Mouse (Mus musculus) myocyte (in vitro differentiated cells): ENCODE data around the gene Slc25a39. TPM values are rescaled to one million over a fixed set of nuclear protein-coding genes. Genes with fewer than 3 reads are reported as not detected.

Source experiments
- H3K27me3 ChIP-seq: one replicate; pipeline ENCODE4 v1.6.1; 2011; ENCODE audit not compliant: control insufficient read depth, insufficient read depth, insufficient read length
- H3K36me3 ChIP-seq: one replicate; pipeline ENCODE4 v1.6.1; 2011; ENCODE audit not compliant: control insufficient read depth, insufficient read depth
- H3K4me2 ChIP-seq: one replicate; pipeline ENCODE4 v1.6.1; 2011; ENCODE audit warnings: low read depth, control low read depth
- H3K4me3 ChIP-seq: one replicate; pipeline ENCODE4 v1.5.1; 2011; ENCODE audit warnings: mild to moderate bottlenecking, control low read depth, moderate library complexity
- H3K79me2 ChIP-seq: one replicate; pipeline ENCODE4 v1.6.1; 2011; ENCODE audit not compliant: control insufficient read depth, insufficient read depth
- H3ac ChIP-seq: one replicate; pipeline ENCODE4 v1.6.1; 2011; ENCODE audit not compliant: control insufficient read depth, insufficient read length
- CEBPB ChIP-seq: IDR thresholded peaks from 2 replicates; pipeline ENCODE4 v1.6.1; 2011; ENCODE audit warnings: mild to moderate bottlenecking, moderate library complexity; ENCODE audit not compliant: poor library complexity, insufficient read depth, severe bottlenecking
- E2F4 ChIP-seq: IDR thresholded peaks from one replicate; pipeline ENCODE4 v1.6.1; 2011; ENCODE audit warnings: mild to moderate bottlenecking, control low read depth, moderate library complexity; ENCODE audit not compliant: insufficient read depth
- MAX ChIP-seq: IDR thresholded peaks from one replicate; pipeline ENCODE4 v1.6.1; 2011; ENCODE audit warnings: low read depth, mild to moderate bottlenecking, control low read depth
- MYOD1 ChIP-seq, 3 experiments: IDR thresholded peaks; one replicate each; pipeline ENCODE4 v1.6.1; 2011; ENCODE audit warnings: control low read depth in 2 of 3, low read depth in 2 of 3, mild to moderate bottlenecking in 2 of 3, moderate library complexity in 1 of 3; ENCODE audit not compliant: insufficient read length in 2 of 3, control insufficient read depth in 1 of 3
- MYOG ChIP-seq, 3 experiments: IDR thresholded peaks; one replicate each; pipeline ENCODE4 v1.6.1; 2011; ENCODE audit warnings: control low read depth in 2 of 3, low read depth in 2 of 3, mild to moderate bottlenecking in 2 of 3; ENCODE audit not compliant: insufficient read length in 2 of 3, control insufficient read depth in 1 of 3, insufficient read depth in 1 of 3
- POLR2A ChIP-seq: IDR thresholded peaks from one replicate; pipeline ENCODE4 v1.6.1; 2011; ENCODE audit warnings: low read depth, mild to moderate bottlenecking, control low read depth, moderate library complexity; ENCODE audit not compliant: insufficient read length
- POLR2AphosphoS2 ChIP-seq: IDR thresholded peaks from one replicate; pipeline ENCODE4 v1.6.1; 2011; ENCODE audit warnings: low read depth, control low read depth; ENCODE audit not compliant: insufficient read length
- REST ChIP-seq: IDR thresholded peaks from one replicate; pipeline ENCODE4 v1.6.1; 2011; ENCODE audit warnings: mild to moderate bottlenecking, control low read depth, moderate library complexity; ENCODE audit not compliant: insufficient read depth, insufficient read length
- SRF ChIP-seq: IDR thresholded peaks from one replicate; pipeline ENCODE4 v1.6.1; 2011; ENCODE audit warnings: low read depth; ENCODE audit not compliant: control insufficient read depth, insufficient read length
- TCF12 ChIP-seq: IDR thresholded peaks from one replicate; pipeline ENCODE4 v1.6.1; 2011; ENCODE audit warnings: mild to moderate bottlenecking, control low read depth; ENCODE audit not compliant: poor library complexity, insufficient read depth, severe bottlenecking
- TCF3 ChIP-seq: IDR thresholded peaks from one replicate; pipeline ENCODE4 v1.6.1; 2011; ENCODE audit warnings: low read depth, control low read depth; ENCODE audit not compliant: insufficient read length
- USF1 ChIP-seq: IDR thresholded peaks from one replicate; pipeline ENCODE4 v1.6.1; 2011; ENCODE audit warnings: low read depth, mild to moderate bottlenecking, control low read depth, moderate library complexity
- polyA plus RNA-seq: library from polyadenylated mRNA; unstranded; fragments of >200 nt; fragmentation: generic; extraction: Trizol; gene quantifications from one replicate; pipeline ENCODE4 v1.2.1, GENCODE M21; 2012; ENCODE audit warnings: missing spikeins

Gene Slc25a39
- polyA plus RNA-seq, 1 experiment: 274 TPM

DNA sequence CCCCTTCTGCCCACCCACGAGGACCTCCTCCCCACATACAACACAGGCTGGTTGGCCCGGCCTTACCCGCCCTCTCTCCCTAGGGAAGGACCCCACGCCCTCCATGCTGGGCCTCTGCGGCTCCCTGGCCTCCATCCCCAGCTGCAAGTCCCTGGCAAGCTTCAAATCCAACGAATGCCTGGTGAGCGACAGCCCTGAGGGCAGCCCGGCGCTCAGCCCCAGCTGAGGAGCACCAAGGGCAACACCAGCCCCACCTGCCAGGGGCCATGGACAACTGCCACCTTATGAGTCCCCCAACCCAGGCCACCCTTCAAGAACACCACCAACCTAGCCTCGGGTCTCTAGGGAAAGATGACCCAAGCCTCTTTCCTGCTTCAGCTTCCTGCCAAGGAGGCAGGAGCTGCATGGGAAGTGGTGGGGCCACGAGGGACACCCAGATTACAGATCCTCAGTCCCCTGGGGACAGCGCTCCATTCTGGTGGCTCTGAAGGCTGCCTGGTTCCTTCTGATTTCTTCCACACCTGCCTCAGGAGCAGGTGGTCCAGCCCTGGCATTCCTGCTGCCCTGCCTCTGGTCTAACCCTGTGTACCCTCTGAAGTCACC, 5.7 kb downstream of the Slc25a39 start:
- no peaks in the 10 kb centered on the region for H3K27me3 ChIP-seq
- no peak overlapping the region for H3ac ChIP-seq
- H3K36me3 ChIP-seq: peaks cover 18% of the 10 kb centered on the region
- TF ChIP-seq MYOD1 (IDR thresholded peaks at IDR 0.05; ENCODE audit: control insufficient read depth in 1 of 3, insufficient read length in 2 of 3, low read depth in 2 of 3) (no peak), MAX (no peak), TCF12 (no peak), CEBPB (no peak), TCF3 (no peak), POLR2A (no peak), MYOG (IDR thresholded peaks at IDR 0.05; ENCODE audit: control insufficient read depth in 1 of 3, insufficient read depth in 1 of 3, insufficient read length in 2 of 3, low read depth in 2 of 3) (no peak), SRF (no peak), USF1 (no peak), E2F4 (no peak), POLR2AphosphoS2 (no peak)
- no peak overlapping the region for H3K4me3 ChIP-seq
- no peak overlapping the region for H3K4me2 ChIP-seq
- H3K79me2 ChIP-seq: peaks cover 19% of the 10 kb centered on the region

DNA sequence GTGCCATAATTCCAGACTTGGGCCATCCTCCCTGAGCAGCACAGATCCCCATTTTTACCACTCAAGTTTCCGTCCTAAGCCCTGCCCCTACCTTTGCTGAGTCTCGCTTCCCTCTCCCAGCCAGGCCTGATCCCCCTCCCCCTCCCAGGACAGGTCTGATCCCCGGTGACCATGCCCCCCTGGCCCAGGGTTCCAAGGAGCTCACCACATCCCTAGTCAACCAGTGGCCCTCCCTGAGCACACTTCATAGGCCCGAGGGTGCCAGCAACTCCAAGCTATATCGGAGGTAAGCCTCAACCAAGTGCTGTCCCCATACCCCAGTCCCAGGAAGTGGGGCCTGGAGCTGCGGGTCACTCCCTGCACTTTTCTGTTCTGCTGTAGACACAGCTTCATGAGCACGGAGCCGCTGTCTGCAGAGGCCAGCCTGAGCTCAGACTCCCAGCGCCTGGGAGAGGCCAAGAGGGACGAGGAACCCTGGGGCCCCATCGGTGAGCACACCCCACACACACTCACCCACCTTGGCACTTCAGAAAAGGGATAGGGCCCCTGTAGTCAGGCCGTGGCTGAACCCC, 7.1 kb downstream of the Slc25a39 start:
- no peak overlapping the region for H3K4me3 ChIP-seq
- no peak overlapping the region for H3K4me2 ChIP-seq
- no peaks in the 10 kb centered on the region for H3K27me3 ChIP-seq
- H3K79me2 ChIP-seq: peaks cover 5% of the 10 kb centered on the region
- H3K36me3 ChIP-seq: peaks cover 18% of the 10 kb centered on the region
- no peak overlapping the region for H3ac ChIP-seq
- TF ChIP-seq TCF12: no peak
- TF ChIP-seq CEBPB: no peak
- no peak for TF ChIP-seq REST
- peak; percentile 48 for TF ChIP-seq POLR2AphosphoS2
- TF ChIP-seq MYOD1 (IDR thresholded peaks at IDR 0.05; ENCODE audit: control insufficient read depth in 1 of 3, insufficient read length in 2 of 3, low read depth in 2 of 3): no peak
- TF ChIP-seq POLR2A: no peak

DNA sequence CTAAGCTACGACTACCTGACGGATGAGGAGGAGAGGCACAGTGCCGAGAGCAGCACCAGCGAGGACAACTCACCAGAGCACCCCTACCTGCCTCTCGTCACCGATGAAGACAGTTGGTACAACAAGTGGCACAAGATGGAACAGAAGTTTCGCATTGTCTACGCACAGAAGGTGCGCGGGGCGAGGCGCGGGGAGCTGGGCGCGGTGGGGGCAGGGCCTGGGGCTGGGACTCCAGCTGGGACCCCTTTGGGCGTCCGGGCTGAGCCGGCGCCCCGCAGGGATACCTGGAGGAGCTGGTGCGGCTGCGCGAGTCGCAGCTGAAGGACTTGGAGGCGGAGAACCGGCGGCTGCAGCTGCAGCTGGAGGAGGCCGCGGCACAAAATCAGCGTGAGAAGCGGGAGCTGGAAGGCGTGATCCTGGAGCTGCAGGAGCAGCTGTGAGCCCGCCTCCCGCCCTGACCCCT, 8.1 kb downstream of the Slc25a39 start:
- no peaks in the 10 kb centered on the region for H3K79me2 ChIP-seq
- H3K27me3 ChIP-seq: no peaks in the 10 kb centered on the region
- peak; percentile 69 for TF ChIP-seq POLR2AphosphoS2
- TF ChIP-seq REST: no peak
- no peak overlapping the region for H3ac ChIP-seq
- H3K4me3 ChIP-seq: no peak overlapping the region
- H3K4me2 ChIP-seq: no peak overlapping the region
- H3K36me3 ChIP-seq: peaks cover 18% of the 10 kb centered on the region

DNA sequence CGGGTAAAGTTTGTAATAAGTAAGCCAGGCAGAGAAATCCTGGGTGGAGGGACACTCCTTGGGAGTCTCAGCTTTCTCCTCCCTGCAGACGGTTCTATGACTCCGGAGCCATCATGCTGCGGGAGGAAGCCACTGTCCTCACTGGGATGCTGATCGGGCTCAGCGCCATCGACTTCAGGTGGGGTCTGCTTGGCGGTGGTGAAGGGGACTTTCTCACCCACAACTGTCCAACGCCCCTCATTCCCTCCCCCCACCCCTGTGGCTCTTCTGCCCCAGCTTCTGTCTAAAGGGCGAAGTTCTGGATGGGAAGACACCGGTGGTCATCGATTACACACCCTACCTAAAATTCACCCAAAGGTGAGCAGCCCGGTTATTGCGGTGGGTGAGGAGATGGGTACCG, 8.6 kb downstream of the Slc25a39 start:
- H3K27me3 ChIP-seq: no peaks in the 10 kb centered on the region
- no peaks in the 10 kb centered on the region for H3K79me2 ChIP-seq
- TF ChIP-seq CEBPB: no peak
- TF ChIP-seq POLR2A: no peak
- TF ChIP-seq USF1: no peak
- no peak for TF ChIP-seq REST
- TF ChIP-seq TCF3: no peak
- no peak for TF ChIP-seq TCF12
- no peak for TF ChIP-seq E2F4
- TF ChIP-seq MAX: no peak
- TF ChIP-seq POLR2AphosphoS2: no peak
- TF ChIP-seq MYOG (IDR thresholded peaks at IDR 0.05; ENCODE audit: control insufficient read depth in 1 of 3, insufficient read depth in 1 of 3, insufficient read length in 2 of 3, low read depth in 2 of 3): no peak
- no peak for TF ChIP-seq MYOD1 (IDR thresholded peaks at IDR 0.05; ENCODE audit: control insufficient read depth in 1 of 3, insufficient read length in 2 of 3, low read depth in 2 of 3)
- no peak for TF ChIP-seq SRF
- peaks cover 18% of the 10 kb centered on the region for H3K36me3 ChIP-seq
- H3K4me3 ChIP-seq: no peak overlapping the region
- no peak overlapping the region for H3K4me2 ChIP-seq
- no peak overlapping the region for H3ac ChIP-seq

DNA sequence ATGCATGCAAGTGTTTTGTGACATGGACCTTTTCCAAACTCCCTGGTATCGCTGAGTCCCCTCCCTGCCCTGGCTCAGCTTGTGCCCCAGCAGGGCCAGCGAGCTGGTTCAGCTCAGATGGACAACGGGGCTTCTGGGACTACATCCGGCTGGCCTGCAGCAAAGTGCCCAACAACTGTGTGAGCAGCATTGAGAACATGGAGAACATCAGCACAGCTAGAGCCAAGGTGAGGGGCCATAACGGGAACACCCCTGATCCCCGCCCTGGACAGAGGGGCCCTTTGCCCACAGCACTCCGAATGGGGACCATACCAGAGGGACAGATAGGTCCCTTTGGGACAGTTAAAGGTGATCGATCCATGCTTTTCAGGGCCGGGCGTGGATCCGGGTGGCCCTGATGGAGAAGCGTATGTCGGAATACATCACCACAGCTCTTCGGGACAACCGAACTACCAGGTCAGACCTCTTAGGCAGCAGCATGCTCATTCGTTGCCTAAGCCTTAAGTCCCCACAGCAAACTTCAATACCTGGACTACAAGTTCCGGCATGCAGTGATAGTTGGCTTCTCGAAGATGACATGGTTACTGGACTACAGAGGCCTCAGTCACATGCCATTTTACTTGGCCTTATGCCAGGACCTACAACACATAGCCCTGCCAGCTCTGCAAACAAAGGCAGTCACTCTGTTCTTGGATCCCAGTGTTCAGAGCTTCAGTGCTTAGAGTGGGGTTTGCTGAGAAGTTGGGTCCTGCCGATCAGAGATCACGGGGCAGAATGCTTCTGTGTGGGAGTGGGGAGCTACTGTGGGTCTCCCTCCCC, 9.5 kb downstream of the Slc25a39 start:
- Histone ChIP-seq H3K27me3 (no peaks in the 10 kb centered on the region), H3K4me2 (no peak overlapping the region), H3K36me3 (peaks cover 9% of the 10 kb centered on the region), H3ac (no peak overlapping the region), H3K4me3 (no peak overlapping the region), H3K79me2 (no peaks in the 10 kb centered on the region)
- peak; percentile 5 for TF ChIP-seq POLR2AphosphoS2
- TF ChIP-seq USF1: no peak
- no peak for TF ChIP-seq REST
